Mouse (Mus musculus) kidney, adult 2 months (tissue): ENCODE measurements at regions not wholly inside any gene's neighbourhood (a gene's known extent, or its start where the extent isn't known, plus 50 kb on each side); places are given as distances from the start of the nearest gene placed in this dataset.

ENCODE experiments used
- CTCF ChIP-seq: fragments of 200-500 bp; conservative IDR thresholded peaks from 2 replicates; pipeline ENCODE4 v1.5.1; 2011; ENCODE audit warnings: low read depth, mild to moderate bottlenecking, control low read depth, low read length, moderate library complexity, mixed read lengths; ENCODE audit not compliant: insufficient read depth, insufficient read length
- POLR2A ChIP-seq: fragments of 200-500 bp; IDR thresholded peaks from one replicate; pipeline ENCODE4 v1.6.1; 2011; ENCODE audit warnings: low read depth, low read length, control low read depth

DNA sequence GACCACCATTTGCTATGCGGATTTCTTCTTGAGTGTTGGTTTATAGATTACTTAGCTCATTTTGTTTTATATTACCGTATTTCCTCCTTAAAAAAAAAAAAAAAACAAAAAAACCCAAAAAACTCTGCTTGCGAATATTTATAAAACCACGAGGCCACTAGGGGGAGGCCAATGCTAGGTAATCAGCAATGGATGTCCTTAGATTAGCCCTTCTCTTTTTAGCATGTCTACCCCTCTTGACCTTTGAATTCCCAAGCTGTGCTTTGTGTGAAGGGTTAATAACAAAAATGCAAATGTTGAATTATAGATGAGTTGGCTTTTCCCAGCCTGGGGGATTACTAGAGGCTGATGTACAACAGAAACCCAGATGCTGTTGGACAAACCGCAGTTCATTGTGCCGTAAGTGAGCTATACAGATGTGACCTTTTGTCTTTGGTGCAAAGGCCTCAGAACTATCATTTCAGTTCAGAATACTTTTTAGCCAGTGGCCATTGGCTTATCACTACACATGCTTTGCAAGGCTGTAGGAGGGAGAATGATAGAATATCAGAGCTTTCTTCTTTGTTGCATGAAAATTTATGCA, 88.5 kb upstream of the Pfkp start:
- TF ChIP-seq CTCF (no peak), POLR2A (no peak)
